Mouse (Mus musculus): Measurements from ENCODE around the gene Cpt1b.

- TF ChIP-seq CHD2 (IDR thresholded peaks at IDR 0.05; ENCODE audit: low read depth, low read length) (no peak), MAFK (IDR thresholded peaks at IDR 0.05; ENCODE audit: insufficient read depth, low read depth, low read length) (no peak)
These were observed 51.3 kb downstream of the Cpt1b start for GRCm38 (mm10) chr15:89374340-89374739.
